Mouse (Mus musculus): Measurements from ENCODE around the gene Dnajb11.

GRCm38 (mm10) chr16:22878716-22879115 is 21.1 kb downstream of the Dnajb11 start:
- TF ChIP-seq CTCF (IDR thresholded peaks at IDR 0.05; ENCODE audit: control insufficient read depth, insufficient read depth, insufficient read length) (no peak), MYOG (IDR thresholded peaks at IDR 0.05; ENCODE audit: control insufficient read depth, extremely low read depth, insufficient read length) (no peak)
